Mouse (Mus musculus) megakaryocyte-erythroid progenitor cell, adult 5-6 weeks (primary cell): ENCODE data around the gene Msrb1. TPM values are rescaled to one million over a fixed set of nuclear protein-coding genes. Genes with fewer than 3 reads are reported as not detected.
"Not testable (repeated sequence)": the region's sequence is repeated elsewhere in the genome, so short reads cannot be mapped to it uniquely, and the experiment has no call there.

Experiments
- ATAC-seq: replicated peaks from 2 replicates; pipeline ENCODE4 v1.8.0; 2016; ENCODE audit warnings: mild to moderate bottlenecking, inconsistent platforms; ENCODE audit not compliant: severe bottlenecking, poor library complexity, low FRiP score, low TSS enrichment
- total RNA-seq, 2 experiments: library from RNA; stranded (forward) in 1 of 2; stranded (reverse) in 1 of 2; fragments of 200-1000, 215-1000 nt in 1 of 2; fragments of >200 nt in 1 of 2; fragmentation: Nextera tagmentation in 1 of 2; gene quantifications; 2 replicates each; pipeline ENCODE4 v1.2.3; 2014 to 2017

Gene Msrb1
- total RNA-seq, 2 experiments from 2014 or later, result 42.8 to 54.0 TPM

- ATAC-seq, result no peak
Measured at GRCm38 (mm10) chr17:24717943-24718342, 18.5 kb upstream of the Msrb1 start, which contains the start of the genes Rnf151 and Rps2. Rnf151 (minus strand) TSS chr17:24718063. Rps2 (plus strand) TSS chr17:24718116.

DNA sequence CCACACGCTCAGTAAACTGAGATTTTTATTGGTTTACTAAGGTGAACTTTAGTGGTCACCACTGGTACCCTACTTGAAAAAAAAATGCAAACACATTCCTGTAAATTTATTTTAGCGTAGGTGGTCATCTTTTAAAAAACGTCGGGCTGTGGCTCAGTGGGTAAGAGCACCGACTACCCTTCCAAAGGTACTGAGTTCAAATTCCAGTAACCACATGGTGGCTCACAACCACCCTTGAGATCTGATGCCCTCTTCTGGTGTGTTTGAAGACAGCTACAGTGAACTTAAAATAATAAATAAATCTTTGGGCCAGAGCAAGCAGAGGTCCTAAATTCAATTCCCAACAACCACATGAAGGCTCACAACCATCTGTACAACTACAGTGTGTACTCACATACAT lies 17.5 kb upstream of the Msrb1 start:
- ATAC-seq, result not testable (repeated sequence)

DNA sequence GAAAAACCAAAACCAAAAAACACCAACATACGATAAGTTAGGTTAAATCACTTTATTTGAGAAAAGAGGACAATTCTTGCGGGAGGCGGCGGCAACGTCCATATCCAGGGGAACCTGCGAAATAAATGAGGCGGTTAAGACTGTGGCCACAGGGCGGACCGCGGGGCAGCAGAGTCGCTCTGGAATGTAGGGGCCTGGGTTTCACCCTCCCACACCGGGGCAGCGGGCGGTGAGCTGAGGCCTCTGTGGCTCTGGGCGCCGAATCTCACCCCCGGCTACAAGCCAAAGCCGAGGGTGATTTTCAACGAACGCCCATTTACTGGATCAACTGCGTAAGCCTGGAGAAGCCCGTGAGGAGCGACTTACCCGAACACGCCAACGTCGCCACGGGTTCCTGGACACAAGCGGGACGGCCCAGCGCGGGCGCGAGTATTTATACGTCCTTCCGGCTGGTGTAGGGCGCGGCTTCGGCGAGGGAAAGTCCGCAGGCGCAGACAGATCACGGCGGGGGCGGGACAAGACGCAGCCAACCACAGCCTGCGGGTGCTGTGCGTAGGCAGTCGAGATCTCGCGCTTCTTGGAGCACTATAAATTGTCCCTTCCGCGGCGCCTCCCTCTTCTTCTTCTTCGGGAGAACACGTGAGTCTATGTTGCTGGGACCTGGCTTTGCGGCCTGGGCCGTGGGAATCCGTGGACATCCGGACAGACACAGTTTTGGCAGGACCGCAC lies 16.8 kb upstream of the Msrb1 start:
- peak; percentile 80 for ATAC-seq

- not testable (repeated sequence) for ATAC-seq
Measured at GRCm38 (mm10) chr17:24720616-24721015, 15.8 kb upstream of the Msrb1 start.

DNA sequence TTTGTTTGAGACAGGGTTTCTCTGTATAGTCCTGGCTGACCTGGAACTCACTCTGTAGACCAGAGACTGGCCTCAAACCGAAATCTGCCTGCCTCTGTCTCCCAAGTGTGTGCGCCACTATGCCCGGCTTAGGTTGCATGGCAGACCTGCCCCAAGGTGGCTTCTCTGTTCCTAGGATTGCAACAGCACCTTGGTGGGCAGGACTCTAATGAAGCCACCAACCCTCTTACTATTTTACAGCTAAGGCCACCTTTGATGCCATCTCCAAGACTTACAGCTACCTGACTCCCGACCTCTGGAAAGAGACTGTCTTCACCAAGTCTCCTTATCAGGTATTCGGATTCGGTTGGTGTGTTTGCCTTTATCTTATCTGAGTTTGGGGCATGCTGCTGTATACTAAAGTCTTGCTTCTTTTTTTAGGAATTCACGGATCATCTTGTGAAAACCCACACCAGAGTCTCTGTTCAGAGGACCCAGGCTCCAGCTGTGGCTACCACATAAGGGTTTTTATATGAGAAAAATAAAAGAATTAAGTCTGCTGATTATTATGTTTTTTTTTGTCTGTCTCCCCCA lies 15.0 kb upstream of the Msrb1 start:
- ATAC-seq, result not testable (repeated sequence)

DNA sequence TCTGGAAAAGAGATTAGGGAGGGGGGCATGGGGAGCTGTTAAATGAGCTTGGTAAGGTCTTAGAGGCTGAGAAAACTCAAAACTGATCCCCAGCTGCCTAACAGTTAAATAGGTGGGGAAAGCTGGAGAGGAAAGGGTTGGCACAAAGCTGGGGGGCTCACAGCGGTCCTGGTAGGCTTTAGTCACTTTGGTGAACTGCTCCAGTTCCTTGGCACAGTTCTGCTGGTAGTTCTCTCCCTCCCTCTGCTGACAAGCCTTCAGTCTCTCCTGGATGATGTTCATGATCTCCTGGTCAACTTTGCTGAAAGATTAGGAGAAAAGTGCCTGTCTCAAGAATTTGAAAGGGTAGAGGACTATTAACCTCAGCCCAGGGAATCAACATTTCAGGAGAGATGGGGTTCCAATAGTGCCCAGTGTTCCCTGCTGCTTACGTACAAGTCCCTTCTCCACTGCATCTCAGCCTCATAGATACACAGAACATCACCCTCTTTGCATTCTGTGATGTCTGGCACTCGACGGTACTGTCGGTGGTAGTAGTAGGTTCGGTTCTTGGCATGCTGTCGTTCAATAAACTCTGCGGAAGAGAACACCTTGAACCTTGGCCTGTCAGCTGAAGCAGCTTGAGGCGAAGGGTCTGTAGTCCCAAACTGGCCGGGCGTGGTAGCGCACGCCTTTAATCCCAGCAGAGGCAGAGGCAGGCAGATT lies 14.1 kb upstream of the Msrb1 start:
- no peak for ATAC-seq

- ATAC-seq, result no peak
Measured at GRCm38 (mm10) chr17:24723122-24723880, 13.1 kb upstream of the Msrb1 start.

DNA sequence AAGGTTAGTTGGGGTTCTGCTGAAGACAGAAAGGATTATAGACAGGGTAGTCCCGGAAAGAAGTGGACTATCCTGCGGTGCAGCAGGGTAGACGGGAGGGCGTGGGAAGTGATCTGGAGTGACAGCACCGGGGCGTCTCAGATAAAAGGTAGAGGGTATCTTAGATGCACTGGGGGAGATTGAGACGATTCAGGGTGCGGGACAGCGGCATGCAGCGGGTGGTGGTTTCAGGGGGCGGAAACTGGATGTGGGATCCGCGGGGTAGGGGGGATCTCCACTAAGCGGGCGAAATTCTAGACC lies 12.6 kb upstream of the Msrb1 start:
- peak; percentile 36 for ATAC-seq

- peak; percentile 57 for ATAC-seq
Measured at GRCm38 (mm10) chr17:24724184-24724583, 12.3 kb upstream of the Msrb1 start, which contains the start of gene Ndufb10. Ndufb10 (minus strand) TSS chr17:24724478.

DNA sequence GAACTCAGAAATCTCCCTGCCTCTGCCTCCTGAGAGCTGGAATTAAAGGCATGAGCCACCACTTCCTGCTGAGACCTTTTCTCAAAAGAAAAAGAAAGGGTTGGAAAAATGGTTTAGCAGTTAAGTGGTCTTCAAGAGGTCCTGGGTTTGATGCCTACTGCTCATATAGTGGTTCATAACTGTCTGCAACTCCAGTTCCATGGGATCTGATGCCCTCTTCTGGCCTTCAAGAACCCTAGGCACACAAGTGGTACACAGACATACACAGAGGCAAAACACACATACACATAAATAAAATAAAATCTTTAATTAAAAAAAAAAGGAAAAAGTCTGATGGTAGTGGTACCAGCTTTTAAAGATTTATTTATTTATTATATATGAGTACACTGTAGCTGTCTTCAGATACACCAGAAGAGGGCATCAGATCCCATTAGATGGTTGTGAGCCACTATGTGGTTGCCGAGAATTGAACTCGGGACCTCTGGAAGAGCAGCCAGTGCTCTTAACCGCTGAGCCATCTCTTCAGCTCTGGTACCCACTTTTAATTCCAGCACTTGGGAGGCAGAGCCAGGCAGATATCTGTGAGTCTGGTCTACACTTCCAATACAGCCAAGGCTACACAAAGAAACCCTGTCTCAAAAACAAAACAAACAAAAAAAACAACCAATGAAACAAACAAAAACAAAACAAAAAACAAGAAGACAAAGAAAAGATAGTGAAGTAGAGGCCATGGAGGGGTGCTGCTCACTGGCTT lies 10.6 kb upstream of the Msrb1 start:
- ATAC-seq, result no peak

DNA sequence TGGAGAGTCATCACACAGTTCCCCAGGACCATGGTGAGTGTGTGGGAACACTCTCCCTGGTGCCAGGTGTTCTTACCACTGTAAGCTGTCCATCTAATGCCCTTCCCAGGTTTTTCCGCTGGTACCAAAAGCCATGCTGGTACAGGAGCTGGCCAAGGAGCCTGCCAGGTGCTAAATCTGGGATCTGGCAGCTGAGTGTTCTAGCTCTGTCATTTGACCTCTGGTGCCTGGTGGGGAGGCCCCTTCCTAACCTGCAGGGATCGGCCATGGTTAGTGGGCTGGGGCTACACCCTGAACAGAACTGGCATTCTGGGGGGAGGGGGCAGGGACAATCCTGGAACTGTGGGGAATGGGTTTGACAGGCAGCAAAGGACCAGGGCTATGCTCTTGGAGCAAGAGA lies 8.8 kb upstream of the Msrb1 start, which contains the start of gene Rpl3l:
Gene Rpl3l (plus strand): TSS at position 203 of the 400 bp plus-strand sequence.
- ATAC-seq, result no peak

DNA sequence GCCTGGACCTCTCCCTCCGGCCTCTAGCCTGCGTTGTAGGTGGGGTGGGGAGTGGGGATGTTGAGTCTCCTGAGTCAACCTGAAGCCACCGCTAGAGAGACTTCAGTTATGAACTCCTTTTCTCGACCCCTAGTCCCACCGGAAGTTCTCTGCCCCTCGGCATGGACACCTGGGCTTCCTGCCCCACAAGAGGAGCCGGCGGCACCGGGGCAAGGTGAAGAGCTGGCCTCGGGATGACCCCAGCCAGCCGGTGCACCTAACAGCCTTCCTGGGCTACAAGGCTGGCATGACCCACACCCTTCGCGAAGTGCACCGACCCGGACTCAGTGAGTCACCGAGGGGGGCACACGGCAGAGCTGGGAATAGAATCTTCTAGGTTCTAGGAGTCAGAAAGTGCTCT lies 8.3 kb upstream of the Msrb1 start:
- no peak for ATAC-seq

DNA sequence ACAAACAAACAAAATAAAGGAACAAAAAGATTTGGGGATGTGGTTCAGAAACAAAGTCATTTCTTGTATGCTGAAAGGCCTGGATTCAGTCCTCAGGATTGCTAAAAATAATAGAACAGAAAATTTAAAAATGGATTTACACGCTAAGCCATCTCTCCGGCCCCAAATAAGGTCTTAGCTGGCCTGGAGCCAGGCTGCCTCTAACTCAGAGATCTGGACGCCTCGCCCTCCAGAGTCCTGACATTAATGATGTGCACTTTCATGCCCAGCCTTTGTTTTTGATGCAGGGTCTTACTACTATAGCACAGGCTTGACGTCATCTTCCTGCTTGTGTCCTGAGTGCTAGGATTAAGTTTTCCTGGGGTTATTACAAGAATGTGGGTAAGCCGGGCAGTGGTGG lies 7.4 kb upstream of the Msrb1 start:
- no peak for ATAC-seq

GRCm38 (mm10) chr17:24730787-24731186 lies 5.7 kb upstream of the Msrb1 start:
- ATAC-seq, result no peak

DNA sequence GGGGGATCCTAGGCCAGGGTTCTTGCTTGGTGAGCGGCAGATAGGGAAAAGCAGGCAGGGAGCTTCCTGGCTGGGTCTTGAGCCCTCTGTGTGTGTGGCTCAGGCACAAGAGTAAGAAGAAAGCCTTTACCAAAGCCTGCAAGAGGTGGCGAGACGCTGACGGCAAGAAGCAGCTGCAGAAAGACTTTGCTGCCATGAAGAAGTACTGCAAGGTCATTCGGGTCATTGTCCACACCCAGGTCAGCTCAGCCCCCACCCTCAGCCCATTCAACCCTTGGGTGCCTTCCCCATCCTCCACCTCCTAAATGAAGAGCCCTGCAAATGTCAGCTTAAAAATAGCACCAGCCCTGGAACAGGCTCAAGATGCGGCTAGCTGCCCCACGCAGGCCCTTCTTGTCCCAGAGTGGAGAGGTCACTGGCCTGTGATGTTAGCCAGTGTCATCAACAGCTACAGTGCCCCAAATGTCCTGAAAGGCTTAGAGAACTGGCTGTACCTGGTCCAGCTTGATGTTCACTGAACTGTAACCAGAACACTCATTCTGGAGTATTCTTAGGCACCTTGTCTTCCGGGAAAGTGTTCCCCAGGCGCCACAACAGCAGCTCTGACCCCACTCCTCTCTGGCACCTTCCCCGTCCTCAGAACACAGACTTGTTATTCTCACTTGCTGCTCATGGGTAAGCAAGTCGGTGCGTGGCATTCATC lies 4.1 kb upstream of the Msrb1 start:
- no peak for ATAC-seq

DNA sequence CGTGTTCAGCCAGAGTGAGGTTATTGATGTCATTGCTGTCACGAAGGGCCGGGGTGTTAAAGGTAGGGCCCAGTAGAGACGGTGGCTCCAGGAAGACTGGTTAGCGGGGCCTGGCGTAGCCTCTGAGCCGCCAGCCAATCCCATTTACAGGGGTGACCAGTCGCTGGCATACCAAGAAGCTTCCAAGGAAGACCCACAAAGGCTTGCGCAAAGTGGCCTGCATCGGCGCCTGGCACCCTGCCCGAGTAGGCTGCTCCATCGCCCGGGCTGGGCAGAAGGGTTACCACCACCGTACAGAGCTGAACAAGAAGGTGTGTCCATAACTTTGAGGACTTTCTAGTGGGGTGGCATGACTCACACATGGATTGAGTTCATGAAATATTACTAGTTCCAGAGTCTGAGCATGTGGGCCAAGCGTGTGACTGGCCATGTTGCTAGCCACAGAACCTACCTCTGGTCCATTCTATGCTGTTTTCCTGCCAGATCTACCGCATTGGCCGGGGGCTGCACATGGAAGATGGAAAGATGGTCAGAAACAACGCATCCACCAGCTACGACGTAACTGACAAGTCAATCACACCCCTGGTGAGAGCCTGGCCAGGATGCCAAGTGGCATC lies 2.9 kb upstream of the Msrb1 start:
- no peak for ATAC-seq

GRCm38 (mm10) chr17:24734513-24734912 lies 1.9 kb upstream of the Msrb1 start:
- no peak for ATAC-seq

- no peak for ATAC-seq
Measured at GRCm38 (mm10) chr17:24735446-24735845, 996 bp upstream of the Msrb1 start.
